Mouse (Mus musculus) limb, embryonic 14.5 days (tissue): Measurements from ENCODE around the gene 5330417H12Rik. TPM values are rescaled to one million over a fixed set of nuclear protein-coding genes. Genes with fewer than 3 reads are reported as not detected.

Source experiments
- ATAC-seq: fragments of 200-750 bp; cut with Nextera tagmentation; 2 replicates; pipeline ENCODE4 v1.8.0; 2017; ENCODE audit warnings: low read depth, moderate number of reproducible peaks, moderate TSS enrichment; ENCODE audit not compliant: low FRiP score
- DNase-seq: peaks from one replicate; pipeline ENCODE4 v3.0.0-alpha.2; 2015; ENCODE audit warnings: low spot score
- H3K27ac ChIP-seq: fragments of 300-500 bp; sonication (generic); replicated peaks from 2 replicates; pipeline ENCODE4 v1.5.1; 2014; ENCODE audit warnings: low read depth, mild to moderate bottlenecking, low read length, moderate library complexity, mixed read lengths
- H3K27me3 ChIP-seq: fragments of 300-500 bp; sonication (generic); 2 replicates; pipeline ENCODE4 v1.6.1; 2014; ENCODE audit warnings: low read length, mixed read lengths; ENCODE audit not compliant: control insufficient read depth, insufficient read depth
- H3K36me3 ChIP-seq: fragments of 300-500 bp; sonication (generic); 2 replicates; pipeline ENCODE4 v1.6.1; 2014; ENCODE audit warnings: mild to moderate bottlenecking, low read length, moderate library complexity, mixed read lengths; ENCODE audit not compliant: control insufficient read depth, insufficient read depth
- H3K4me1 ChIP-seq: fragments of 300-500 bp; sonication (generic); 2 replicates; pipeline ENCODE4 v1.6.1; 2014; ENCODE audit warnings: antibody characterized with exemption, low read length, mixed read lengths; ENCODE audit not compliant: control insufficient read depth, insufficient read depth
- H3K4me2 ChIP-seq: fragments of 300-500 bp; sonication (generic); replicated peaks from 2 replicates; pipeline ENCODE4 v1.6.1; 2014; ENCODE audit warnings: low read depth, mild to moderate bottlenecking, low read length, moderate library complexity; ENCODE audit not compliant: severe bottlenecking
- H3K4me3 ChIP-seq: fragments of 300-500 bp; sonication (generic); replicated peaks from 2 replicates; pipeline ENCODE4 v1.5.1; 2014; ENCODE audit warnings: low read length
- H3K9ac ChIP-seq: fragments of 300-500 bp; sonication (generic); 2 replicates; pipeline ENCODE4 v1.6.1; 2014; ENCODE audit warnings: mild to moderate bottlenecking, low read depth, low read length, moderate library complexity; ENCODE audit not compliant: severe bottlenecking
- H3K9me3 ChIP-seq: fragments of 300-500 bp; sonication (generic); 2 replicates; pipeline ENCODE4 v1.6.1; 2016; ENCODE audit warnings: low read length; ENCODE audit not compliant: control insufficient read depth
- POLR2A ChIP-seq: fragments of 200-500 bp; IDR thresholded peaks from 2 replicates; pipeline ENCODE4 v1.8.0; 2012; ENCODE audit warnings: inconsistent platforms, mild to moderate bottlenecking, moderate library complexity, borderline replicate concordance; ENCODE audit not compliant: insufficient read depth, insufficient read length; ENCODE audit errors: extremely low read depth
- WGBS: fragments of 180-500 bp; shearing (Covaris S2); extraction: QIAGEN DNeasy Blood & Tissue Kit; methylation state at CpG from one replicate; pipeline ENCODE4 v1.1.7; 2014; 5-methylcytosine and 5-hydroxymethylcytosine counted together
- polyA plus RNA-seq, 2 experiments: library from polyadenylated mRNA; depleted of rRNA in 1 of 2; stranded (reverse) in 1 of 2; unstranded in 1 of 2; fragments of >200 nt; fragmentation: Nextera tagmentation in 1 of 2; extraction: Ambion mirVana in 1 of 2; gene quantifications; 2 replicates each; pipeline versions ENCODE4 v1.2.1 to v1.2.3; 2012 to 2014

5330417H12Rik gene
- polyA plus RNA-seq, 2 experiments = not detected

DNA sequence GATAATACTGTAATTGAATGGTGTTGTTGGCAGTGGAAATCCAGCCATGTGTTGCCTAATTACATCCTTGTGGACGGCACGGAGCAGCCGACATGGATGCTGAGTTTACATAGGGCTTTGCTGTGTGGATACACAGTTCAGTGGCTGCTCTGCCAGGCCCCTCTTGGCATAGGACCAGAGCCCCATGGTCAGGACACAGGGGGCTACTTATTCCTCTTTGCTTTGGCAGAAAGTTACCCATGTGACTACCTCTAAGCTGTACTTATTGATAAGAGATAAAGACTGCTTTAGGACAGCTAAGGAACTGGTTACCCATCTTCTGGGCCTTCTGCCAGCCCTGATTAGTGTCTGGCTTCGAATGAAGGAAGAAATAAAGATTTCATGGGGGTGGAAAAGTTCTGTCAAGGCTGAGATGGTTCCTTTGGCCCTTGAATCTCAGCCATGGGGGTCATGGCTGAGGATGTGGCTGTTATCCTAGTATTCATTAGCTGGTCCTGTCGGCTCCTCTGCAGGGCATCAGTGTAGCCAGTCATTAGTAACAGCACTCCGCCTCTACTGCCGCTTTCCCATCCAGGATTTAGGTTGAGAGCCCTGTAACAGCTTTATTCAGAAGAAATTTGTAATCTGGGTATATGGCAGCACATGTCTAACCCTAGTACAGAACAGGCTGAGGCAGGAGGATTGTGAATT, 17.8 kb upstream of the 5330417H12Rik start:
- Histone ChIP-seq H3K27me3 (no peaks in the 10 kb centered on the region), H3K9ac (no peak overlapping the region), H3K4me1 (peaks cover 2% of the 10 kb centered on the region; the same call in 1 of the 2 replicates), H3K4me2 (no peak overlapping the region), H3K27ac (no peak overlapping the region), H3K9me3 (0 out of 2 replicates have a peak, but pooled peaks cover 2% of the 10 kb centered on the region), H3K4me3 (no peak overlapping the region), H3K36me3 (no peaks in the 10 kb centered on the region)
- no peak for ATAC-seq
- WGBS = 70% methylated on average over 7 of the region's 7 CpGs
- DNase-seq = peak; percentile 49
- no peak for TF ChIP-seq POLR2A

GRCm38 (mm10) chr7:107638026-107638425, 13.1 kb upstream of the 5330417H12Rik start:
- Histone ChIP-seq H3K27ac (no peak overlapping the region), H3K9ac (no peak overlapping the region), H3K4me1 (peaks cover 2% of the 10 kb centered on the region; the same call in 1 of the 2 replicates), H3K4me2 (no peak overlapping the region), H3K4me3 (no peak overlapping the region), H3K9me3 (no peaks in the 10 kb centered on the region), H3K36me3 (no peaks in the 10 kb centered on the region), H3K27me3 (no peaks in the 10 kb centered on the region)
- no peak for TF ChIP-seq POLR2A
- DNase-seq (no peak), ATAC-seq (no peak)
- WGBS = 81% methylated on average over 5 of the region's 5 CpGs

- no peaks in the 10 kb centered on the region for H3K36me3 ChIP-seq
- H3K4me2 ChIP-seq = no peak overlapping the region
- no peak overlapping the region for H3K27ac ChIP-seq
- no peak for ATAC-seq
- H3K27me3 ChIP-seq = no peaks in the 10 kb centered on the region
- H3K4me1 ChIP-seq = no peaks in the 10 kb centered on the region
- H3K9ac ChIP-seq = no peak overlapping the region
- WGBS = 84% methylated on average over 7 of the region's 7 CpGs
- no peak overlapping the region for H3K4me3 ChIP-seq
- TF ChIP-seq POLR2A = no peak
- DNase-seq = no peak
- no peaks in the 10 kb centered on the region for H3K9me3 ChIP-seq
Observed at GRCm38 (mm10) chr7:107637398-107637797, 12.4 kb upstream of the 5330417H12Rik start.

GRCm38 (mm10) chr7:107633201-107633600, 8.2 kb upstream of the 5330417H12Rik start:
- H3K9me3 ChIP-seq = no peaks in the 10 kb centered on the region
- H3K4me1 ChIP-seq = no peaks in the 10 kb centered on the region
- TF ChIP-seq POLR2A = no peak
- ATAC-seq = no peak
- 88% methylated on average over 4 of the region's 4 CpGs for WGBS
- no peak overlapping the region for H3K9ac ChIP-seq
- no peak for DNase-seq
- H3K27ac ChIP-seq = no peak overlapping the region
- H3K4me3 ChIP-seq = no peak overlapping the region
- H3K4me2 ChIP-seq = no peak overlapping the region
- H3K36me3 ChIP-seq = no peaks in the 10 kb centered on the region
- no peaks in the 10 kb centered on the region for H3K27me3 ChIP-seq

DNA sequence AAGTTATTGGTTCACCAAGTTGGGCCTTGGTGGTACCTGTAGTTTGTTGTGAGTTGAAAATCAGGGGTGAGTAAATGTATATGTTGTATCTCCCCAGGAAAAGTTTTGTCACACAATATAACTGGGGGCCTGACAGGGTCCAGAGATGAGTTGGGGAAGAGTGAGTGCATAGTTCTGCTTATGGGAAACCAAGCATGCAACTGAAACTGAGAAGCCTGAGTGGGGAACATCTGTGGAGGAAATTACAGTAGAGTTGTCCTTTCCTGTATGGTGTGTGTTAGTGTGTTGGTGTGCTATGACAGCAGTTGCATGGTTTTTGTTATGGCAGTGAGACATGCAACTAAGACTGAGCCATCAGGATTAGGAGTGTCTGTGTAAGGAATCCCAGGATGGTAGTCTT, 3.4 kb upstream of the 5330417H12Rik start:
- no peak for TF ChIP-seq POLR2A
- Histone ChIP-seq H3K9ac (no peak overlapping the region), H3K27ac (no peak overlapping the region), H3K9me3 (no peaks in the 10 kb centered on the region), H3K4me2 (no peak overlapping the region), H3K36me3 (no peaks in the 10 kb centered on the region), H3K4me3 (no peak overlapping the region), H3K27me3 (no peaks in the 10 kb centered on the region), H3K4me1 (no peaks in the 10 kb centered on the region)
- ATAC-seq (no peak), DNase-seq (no peak)
